Mouse (Mus musculus) spleen, adult 2 months (tissue): ENCODE results near the gene Rnd3. TPM values are rescaled to one million over a fixed set of nuclear protein-coding genes. Genes with fewer than 3 reads are reported as not detected.
A peak's percentile ranks its signal among the peaks of the same experiment; 100 is the strongest.

Source experiments
- DNase-seq, 2 experiments: peaks; one replicate each; pipeline versions ENCODE4 v3.0.0 to v3.0.0-alpha.2; 2012 to 2021; ENCODE audit warnings: low spot score in 2 of 2, low read depth in 1 of 2
- H3K27ac ChIP-seq: fragments of 200-500 bp; 2 replicates; pipeline ENCODE4 v1.5.1; 2012; ENCODE audit warnings: low read length, inconsistent platforms; ENCODE audit not compliant: insufficient read depth
- H3K27me3 ChIP-seq: fragments of 200-500 bp; 2 replicates; pipeline ENCODE4 v1.6.1; 2012; ENCODE audit warnings: mild to moderate bottlenecking, moderate library complexity, low read length, inconsistent platforms; ENCODE audit not compliant: control insufficient read depth, insufficient read depth
- H3K36me3 ChIP-seq: fragments of 200-500 bp; 2 replicates; pipeline ENCODE4 v1.6.1; 2012; ENCODE audit warnings: mild to moderate bottlenecking, low read length, inconsistent platforms; ENCODE audit not compliant: control insufficient read depth, insufficient read depth
- H3K4me1 ChIP-seq: fragments of 200-500 bp; 2 replicates; pipeline ENCODE4 v1.6.1; 2011; ENCODE audit warnings: inconsistent platforms; ENCODE audit not compliant: control insufficient read depth, insufficient read depth, insufficient read length
- H3K4me3 ChIP-seq: fragments of 200-500 bp; 2 replicates; pipeline ENCODE4 v1.5.1; 2011; ENCODE audit warnings: mild to moderate bottlenecking, inconsistent platforms; ENCODE audit not compliant: insufficient read depth, insufficient read length; ENCODE audit errors: extremely low read depth
- CTCF ChIP-seq: fragments of 200-500 bp; IDR thresholded peaks from 2 replicates; pipeline ENCODE4 v1.5.1; 2011; ENCODE audit warnings: mild to moderate bottlenecking, inconsistent platforms; ENCODE audit not compliant: insufficient read depth, insufficient read length, insufficient replicate concordance; ENCODE audit errors: extremely low read depth
- POLR2A ChIP-seq: fragments of 200-500 bp; IDR thresholded peaks from 2 replicates; pipeline ENCODE4 v1.6.1; 2011; ENCODE audit warnings: low read depth, low read length, inconsistent platforms
- WGBS: fragments of 180-500 bp; shearing (Covaris S2); methylation state at CpG from one replicate; pipeline ENCODE4 v1.1.7; 2018; 5-methylcytosine and 5-hydroxymethylcytosine counted together
- polyA plus RNA-seq: library from polyadenylated mRNA; depleted of rRNA; stranded (reverse); fragments of >200 nt; gene quantifications from 2 replicates; pipeline ENCODE4 v1.2.3, GENCODE M21; 2012; rRNA removed

Rnd3 gene
- 1.4 and 2.0 TPM in 2 replicates for polyA plus RNA-seq

- WGBS, result under 1% methylated on average over 25 of the region's 25 CpGs
- H3K27ac ChIP-seq, result peak within 1 kb of the TSS; percentile 58
These were observed at the start of gene Rnd3 for GRCm38 (mm10) chr2:51148975-51149374. Gene Rnd3 (minus strand): TSS chr2:51149111.

DNA sequence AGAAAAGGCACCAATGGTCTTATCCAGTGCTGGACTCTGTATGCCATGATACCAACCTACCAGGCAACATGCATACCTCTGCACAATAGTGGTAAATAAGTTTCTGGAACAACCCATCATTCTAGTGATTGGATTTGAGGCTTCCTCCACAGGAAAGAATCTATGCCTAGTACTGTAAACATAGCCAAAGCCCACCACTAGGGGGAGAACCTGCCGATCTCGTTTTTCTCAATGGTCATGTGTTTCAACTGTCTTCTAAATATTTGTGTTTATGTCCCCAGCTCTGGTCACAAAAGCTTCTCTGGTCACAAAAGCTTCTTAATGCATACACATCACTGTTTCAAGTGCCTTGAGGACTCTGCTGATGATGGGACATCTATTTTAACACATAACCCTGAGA, 43.4 kb upstream of the Rnd3 start:
- WGBS, result 60% methylated on average over 2 of the region's 2 CpGs
- TF ChIP-seq CTCF, result no peak
- no peak for TF ChIP-seq POLR2A
- H3K4me3 ChIP-seq, result no peak overlapping the region
- H3K36me3 ChIP-seq, result no peaks in the 10 kb centered on the region
- H3K27ac ChIP-seq, result no peak overlapping the region
- H3K4me1 ChIP-seq, result no peaks in the 10 kb centered on the region
- no peak for DNase-seq
- H3K27me3 ChIP-seq, result no peaks in the 10 kb centered on the region

More at GRCm38 (mm10) chr2:51148975-51149374, at the start of gene Rnd3:
- H3K4me3 ChIP-seq, result peak within 1 kb of the TSS; percentile 69
- H3K4me1 ChIP-seq, result peaks cover 3% of the 10 kb centered on the region; the same call in 1 of the 2 replicates
- peaks cover 14% of the 10 kb centered on the region for H3K27me3 ChIP-seq
- DNase-seq, result peak; percentile 15 to 72
- TF ChIP-seq POLR2A (peak; percentile 57; the same call in 1 of the 2 replicates), CTCF (peak; percentile 57; the same call in 1 of the 2 replicates)
- no peaks in the 10 kb centered on the region for H3K36me3 ChIP-seq

- H3K4me1 ChIP-seq, result no peaks in the 10 kb centered on the region
- no peak for TF ChIP-seq POLR2A
- no peak for DNase-seq
- H3K27me3 ChIP-seq, result no peaks in the 10 kb centered on the region
- H3K27ac ChIP-seq, result no peak overlapping the region
- H3K36me3 ChIP-seq, result no peaks in the 10 kb centered on the region
- 91% methylated on average over 2 of the region's 2 CpGs for WGBS
- no peak overlapping the region for H3K4me3 ChIP-seq
These were observed 36.9 kb upstream of the Rnd3 start for GRCm38 (mm10) chr2:51185762-51186161.

DNA sequence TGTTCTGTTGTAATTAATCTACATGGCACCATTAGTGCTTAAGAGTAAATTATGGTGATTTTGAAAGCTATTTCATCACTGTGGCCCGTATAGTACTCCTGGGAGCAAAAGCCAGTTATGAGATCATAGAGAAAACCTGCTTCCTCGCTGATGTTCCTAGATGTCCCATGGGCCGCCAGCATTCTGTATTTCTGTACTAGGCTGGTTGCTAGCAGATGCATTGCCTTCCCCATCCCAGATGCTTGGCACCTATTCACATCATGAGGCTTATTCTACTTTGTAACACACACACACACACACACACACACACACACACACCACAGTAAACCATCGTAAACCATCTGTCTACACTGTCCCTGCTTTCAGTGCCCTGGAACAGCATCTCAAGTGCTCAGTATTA, 34.1 kb upstream of the Rnd3 start:
- Histone ChIP-seq H3K4me1 (no peaks in the 10 kb centered on the region), H3K27me3 (no peaks in the 10 kb centered on the region), H3K4me3 (no peak overlapping the region), H3K27ac (no peak overlapping the region), H3K36me3 (no peaks in the 10 kb centered on the region)
- TF ChIP-seq CTCF (no peak), POLR2A (no peak)
- DNase-seq, result no peak
- 93% methylated on average over 4 of the region's 4 CpGs for WGBS

DNA sequence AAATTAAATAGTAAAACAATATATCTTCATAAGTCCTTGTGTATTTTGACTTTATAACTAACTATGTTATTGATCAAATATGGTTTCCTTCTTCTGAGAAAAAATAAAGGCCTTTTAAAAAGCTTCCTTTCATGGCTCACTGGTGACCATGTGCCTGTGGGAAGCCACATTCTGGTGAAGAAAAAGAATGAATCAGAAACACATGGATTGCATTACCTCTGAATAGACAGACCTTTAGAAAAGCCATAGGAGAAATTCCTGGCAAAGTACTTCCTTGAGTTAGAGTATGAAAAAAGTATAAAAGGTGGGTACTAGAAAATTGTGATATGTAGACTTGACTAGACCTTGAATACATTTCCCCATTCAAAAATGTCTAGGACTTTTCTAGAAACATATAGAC, 32.5 kb upstream of the Rnd3 start:
- Histone ChIP-seq H3K27me3 (no peaks in the 10 kb centered on the region), H3K27ac (no peak overlapping the region), H3K4me3 (no peak overlapping the region), H3K4me1 (no peaks in the 10 kb centered on the region), H3K36me3 (no peaks in the 10 kb centered on the region)
- no peak for DNase-seq
- TF ChIP-seq CTCF (no peak), POLR2A (no peak)

GRCm38 (mm10) chr2:51179096-51179495, 30.2 kb upstream of the Rnd3 start:
- TF ChIP-seq POLR2A (no peak), CTCF (no peak)
- no peak for DNase-seq
- no peaks in the 10 kb centered on the region for H3K27me3 ChIP-seq
- 75% methylated on average over 3 of the region's 3 CpGs for WGBS
- H3K36me3 ChIP-seq, result no peaks in the 10 kb centered on the region
- H3K4me3 ChIP-seq, result no peak overlapping the region
- H3K4me1 ChIP-seq, result no peaks in the 10 kb centered on the region
- H3K27ac ChIP-seq, result no peak overlapping the region

DNA sequence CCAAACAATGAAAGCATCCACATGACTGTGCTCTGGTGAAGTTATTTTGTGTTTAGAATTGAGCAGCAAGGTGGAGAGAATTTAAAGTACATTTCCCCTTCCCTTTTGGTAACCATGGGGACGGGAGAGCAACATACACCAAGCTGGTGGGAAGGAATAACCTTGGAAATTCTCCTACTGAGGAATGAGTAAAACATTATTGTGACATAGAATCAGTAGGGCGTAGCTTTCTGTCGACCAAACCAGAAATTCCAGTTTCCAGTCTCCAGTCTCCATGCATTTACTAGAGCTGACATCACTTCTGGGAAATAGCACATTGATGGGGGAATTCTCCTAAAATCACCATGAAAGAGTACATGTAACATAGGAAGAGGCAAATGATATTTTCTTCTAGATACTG, 28.7 kb upstream of the Rnd3 start:
- 84% methylated on average over 3 of the region's 3 CpGs for WGBS
- Histone ChIP-seq H3K36me3 (no peaks in the 10 kb centered on the region), H3K27ac (no peak overlapping the region), H3K27me3 (no peaks in the 10 kb centered on the region), H3K4me1 (no peaks in the 10 kb centered on the region), H3K4me3 (no peak overlapping the region)
- DNase-seq, result no peak
- no peak for TF ChIP-seq POLR2A
- no peak for TF ChIP-seq CTCF
